Mouse (Mus musculus) monocyte, adult 2 months (primary cell): ENCODE measurements around the gene Klhl42.
A peak's percentile ranks its signal among the peaks of the same experiment; 100 is the strongest.

Source experiments
- DNase-seq, 2 experiments: peaks; one replicate each; pipeline ENCODE4 v3.0.0; 2022; ENCODE audit warnings: low spot score in 2 of 2, low read depth in 1 of 2

Gene Klhl42

GRCm38 (mm10) chr6:147086594-147087225 is 4.5 kb upstream of the Klhl42 start, which contains the start of gene Mansc4:
Gene Mansc4, minus strand, starts transcription at chr6:147087032.
- no peak for DNase-seq

GRCm38 (mm10) chr6:147087736-147088135 is 3.4 kb upstream of the Klhl42 start:
- no peak for DNase-seq

DNA sequence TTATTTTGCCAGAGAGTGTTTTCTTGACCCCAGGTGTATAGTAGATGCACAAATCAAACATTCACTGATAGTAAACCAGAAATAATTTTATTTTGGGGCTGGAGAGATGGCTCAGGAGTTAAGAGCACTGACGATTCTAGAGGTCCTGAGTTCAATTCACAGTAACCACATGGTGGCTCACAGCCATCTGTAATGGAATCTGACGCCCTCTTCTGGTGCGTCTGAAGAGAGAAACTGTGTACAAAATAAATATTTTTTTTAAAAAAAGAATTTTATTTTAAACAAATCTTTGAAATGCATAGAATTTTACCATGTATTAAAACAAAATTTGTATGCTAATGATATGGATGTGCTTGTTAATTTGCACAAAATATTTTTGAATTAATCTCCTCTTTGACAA is 2.7 kb upstream of the Klhl42 start:
- no peak for DNase-seq

GRCm38 (mm10) chr6:147090191-147090590 is 988 bp upstream of the Klhl42 start:
- DNase-seq, result no peak

DNA sequence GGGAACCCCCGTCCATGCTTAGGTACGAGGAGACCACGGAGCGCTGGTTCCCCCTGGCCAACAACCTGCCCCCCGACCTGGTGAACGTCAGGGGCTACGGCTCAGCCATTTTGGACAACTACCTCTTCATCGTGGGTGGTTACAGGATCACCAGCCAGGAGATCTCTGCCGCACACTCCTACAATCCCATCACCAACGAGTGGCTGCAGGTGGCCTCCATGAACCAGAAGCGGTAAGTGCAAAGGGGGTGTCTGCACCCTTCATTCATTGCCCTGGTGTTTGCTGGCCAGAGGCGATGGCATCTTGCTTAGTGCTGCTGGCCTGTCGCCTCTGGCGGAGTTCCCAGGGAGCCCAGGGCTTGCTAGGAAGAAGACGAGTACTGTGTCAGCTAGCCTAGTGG is 957 bp downstream of the Klhl42 start:
- DNase-seq, result no peak

- no peak for DNase-seq
These were observed 3.6 kb downstream of the Klhl42 start for GRCm38 (mm10) chr6:147094771-147095170.

- DNase-seq, result no peak
These were observed 4.9 kb downstream of the Klhl42 start for GRCm38 (mm10) chr6:147096109-147096508.

- no peak for DNase-seq
These were observed 5.8 kb downstream of the Klhl42 start for GRCm38 (mm10) chr6:147096934-147097333.

DNA sequence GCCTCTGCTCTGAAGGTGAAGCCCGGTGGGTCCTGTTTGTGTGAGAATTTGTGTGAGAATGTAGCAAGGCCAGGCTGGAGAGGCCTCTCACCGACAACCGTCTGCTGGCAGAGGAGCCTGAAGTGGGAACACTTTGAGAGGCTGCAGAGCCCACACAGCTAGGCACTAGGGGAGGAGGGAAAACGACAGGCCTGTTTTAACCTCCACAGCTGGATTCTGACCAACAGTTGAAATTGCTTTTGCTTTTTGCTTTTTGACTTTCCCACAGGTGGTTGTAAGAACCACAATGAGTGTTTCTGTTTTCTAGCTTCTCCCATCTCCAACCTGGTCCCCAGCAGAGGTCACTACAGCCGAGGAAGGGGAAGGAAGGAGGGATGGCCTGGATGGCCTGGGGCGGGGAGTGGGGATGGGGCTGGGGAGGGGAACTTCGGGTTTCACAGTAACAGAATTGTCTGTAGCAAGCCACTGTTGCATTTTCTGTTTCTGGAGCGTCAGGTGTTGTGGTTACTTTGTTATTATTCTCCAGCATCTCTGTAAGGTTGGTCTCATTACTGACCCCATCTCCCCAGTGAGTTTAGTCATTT is 6.3 kb downstream of the Klhl42 start:
- no peak for DNase-seq

DNA sequence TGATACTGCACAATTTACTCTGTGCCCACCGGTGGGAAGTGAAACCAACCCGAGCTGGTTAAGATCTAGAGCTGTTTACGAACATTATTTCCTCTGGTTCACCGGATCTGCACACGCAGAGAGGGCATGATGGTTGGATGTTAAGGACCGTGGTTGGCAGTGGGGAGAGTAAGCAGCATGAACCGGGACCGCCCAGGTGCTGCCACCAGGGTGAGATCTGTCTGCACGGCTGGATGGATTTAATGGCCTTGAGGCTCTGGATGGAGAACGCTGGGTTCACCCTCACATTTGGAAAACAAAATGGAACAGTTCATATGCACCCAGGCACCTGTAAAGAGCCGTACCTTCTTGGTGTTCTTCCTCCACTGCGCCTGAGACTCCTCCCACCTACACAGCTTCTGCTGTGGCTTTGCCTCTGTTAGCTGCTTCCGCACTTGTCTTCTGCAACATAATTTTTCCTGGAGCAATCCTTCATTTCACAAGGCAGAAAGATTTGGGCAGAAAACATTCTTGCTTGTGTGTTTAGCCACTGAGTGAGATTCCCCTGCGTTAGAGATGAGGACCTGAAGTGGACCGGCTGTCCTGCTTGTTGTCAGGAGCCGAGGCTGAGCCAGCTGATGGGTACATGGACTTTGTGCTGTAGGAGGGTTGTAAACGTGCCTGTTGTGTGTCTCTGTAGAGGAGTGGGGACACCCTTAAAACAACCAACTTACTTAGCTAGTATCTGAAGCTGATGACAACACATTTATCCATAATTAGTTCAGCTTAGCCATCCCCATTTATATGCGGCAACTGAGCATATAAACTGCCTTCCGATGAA is 8.5 kb downstream of the Klhl42 start:
- DNase-seq, result no peak

DNA sequence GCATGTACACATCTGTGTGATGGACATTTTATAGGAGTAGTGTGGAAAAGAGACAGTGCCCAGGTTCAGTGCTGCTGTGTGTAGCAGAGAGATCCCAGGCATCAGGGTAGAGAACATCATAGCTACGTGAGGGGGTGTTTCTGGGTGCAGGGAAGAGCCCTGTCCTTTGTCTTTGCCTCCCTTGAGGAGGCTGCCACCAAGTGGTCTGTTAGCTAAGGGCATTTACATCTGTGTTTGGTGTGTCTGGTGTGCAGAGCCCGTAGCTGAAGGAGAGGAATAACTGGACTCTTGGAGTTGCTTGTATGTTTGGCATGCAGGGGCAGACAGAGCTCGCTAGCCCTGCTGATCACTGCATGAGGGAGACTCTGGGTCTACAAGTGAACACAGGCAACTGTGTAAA is 11.1 kb downstream of the Klhl42 start:
- no peak for DNase-seq

- no peak for DNase-seq
These were observed 14.3 kb downstream of the Klhl42 start for GRCm38 (mm10) chr6:147105529-147105928.

DNA sequence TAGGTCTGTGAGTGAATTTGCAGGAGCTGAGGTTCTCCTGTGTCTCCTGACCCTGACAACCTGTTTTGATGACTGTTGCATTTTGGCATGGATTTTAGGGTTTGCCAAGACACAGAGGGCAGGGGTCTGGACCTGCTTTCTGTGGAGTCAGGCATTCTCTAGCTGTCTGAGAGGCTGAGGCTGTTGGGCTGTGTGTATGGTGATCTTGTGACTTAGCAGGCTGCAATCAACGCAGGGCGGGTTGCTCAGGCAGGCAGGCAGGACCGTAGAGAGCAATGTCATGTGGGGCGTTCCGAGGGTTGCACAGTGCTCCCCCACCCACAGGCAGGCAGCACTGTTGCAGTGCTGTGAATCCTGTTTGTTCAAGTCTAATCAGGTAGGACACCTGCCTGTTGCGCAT is 15.5 kb downstream of the Klhl42 start:
- no peak for DNase-seq

- no peak for DNase-seq
These were observed 18.1 kb downstream of the Klhl42 start for GRCm38 (mm10) chr6:147109283-147109682.

- DNase-seq, result peak in 1 of 2 experiments; percentile 40
These were observed 25.4 kb downstream of the Klhl42 start for GRCm38 (mm10) chr6:147116579-147116978.

GRCm38 (mm10) chr6:147117764-147118163 is 26.6 kb downstream of the Klhl42 start:
- no peak for DNase-seq

DNA sequence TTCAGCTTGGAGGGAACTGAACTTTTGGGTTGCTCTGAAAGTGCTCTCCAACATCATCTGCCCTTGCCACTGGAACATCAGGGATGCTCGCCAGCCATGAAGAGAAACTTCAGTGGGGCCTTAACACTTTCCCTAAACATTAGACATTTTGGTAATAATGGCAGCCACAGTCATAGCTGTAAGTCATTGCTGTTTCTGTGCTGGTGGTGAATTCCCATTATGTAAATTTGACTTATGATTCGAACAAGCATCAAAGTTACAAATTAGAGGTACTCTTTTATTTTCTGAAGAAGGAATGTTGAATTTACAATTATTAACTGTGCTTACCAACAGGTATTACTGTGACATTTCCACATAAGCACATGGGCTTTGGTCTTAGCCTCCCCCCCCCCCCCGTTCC is 27.0 kb downstream of the Klhl42 start:
- no peak for DNase-seq

DNA sequence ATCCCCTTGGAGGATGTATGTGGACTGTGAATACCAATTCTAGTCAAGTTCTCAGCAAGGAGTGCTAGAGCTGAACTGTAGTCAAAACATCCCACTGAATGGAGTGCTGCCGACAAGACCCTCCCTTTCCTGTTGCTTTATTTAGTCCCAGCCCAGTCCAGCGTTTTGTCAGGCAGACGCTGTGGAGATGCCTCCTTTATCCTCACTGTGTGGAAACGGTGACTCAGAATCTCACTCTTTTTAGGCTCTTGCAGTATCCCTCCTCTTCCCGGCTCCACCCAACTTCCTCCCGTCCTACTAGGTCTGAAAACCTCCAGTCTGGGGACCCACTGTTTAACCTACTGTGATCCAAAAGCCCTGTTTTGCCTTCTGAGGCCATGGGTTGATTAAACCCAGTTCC is 30.1 kb downstream of the Klhl42 start:
- no peak for DNase-seq

DNA sequence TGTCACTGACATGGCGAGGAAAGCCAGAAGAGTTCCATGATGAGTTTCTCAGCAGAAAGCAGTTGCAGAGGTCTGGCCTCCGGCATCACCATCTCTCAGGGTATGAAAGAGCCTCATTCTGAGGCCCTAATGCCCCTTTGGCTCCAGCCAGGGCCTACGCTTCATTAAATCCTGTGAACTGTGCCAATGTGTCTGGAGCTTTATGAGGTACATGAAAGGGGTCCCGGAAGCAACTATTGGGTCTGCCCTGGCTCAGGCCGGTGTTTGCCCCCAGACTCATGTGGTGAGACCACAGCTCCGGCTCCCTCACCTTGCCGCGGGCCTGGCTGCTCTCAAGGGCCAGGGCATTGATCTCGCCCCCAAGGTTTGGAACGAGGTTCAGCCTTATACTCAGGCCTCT is 36.1 kb downstream of the Klhl42 start:
- DNase-seq, result no peak

- DNase-seq, result no peak
These were observed 47.1 kb downstream of the Klhl42 start for GRCm38 (mm10) chr6:147138260-147138659.

DNA sequence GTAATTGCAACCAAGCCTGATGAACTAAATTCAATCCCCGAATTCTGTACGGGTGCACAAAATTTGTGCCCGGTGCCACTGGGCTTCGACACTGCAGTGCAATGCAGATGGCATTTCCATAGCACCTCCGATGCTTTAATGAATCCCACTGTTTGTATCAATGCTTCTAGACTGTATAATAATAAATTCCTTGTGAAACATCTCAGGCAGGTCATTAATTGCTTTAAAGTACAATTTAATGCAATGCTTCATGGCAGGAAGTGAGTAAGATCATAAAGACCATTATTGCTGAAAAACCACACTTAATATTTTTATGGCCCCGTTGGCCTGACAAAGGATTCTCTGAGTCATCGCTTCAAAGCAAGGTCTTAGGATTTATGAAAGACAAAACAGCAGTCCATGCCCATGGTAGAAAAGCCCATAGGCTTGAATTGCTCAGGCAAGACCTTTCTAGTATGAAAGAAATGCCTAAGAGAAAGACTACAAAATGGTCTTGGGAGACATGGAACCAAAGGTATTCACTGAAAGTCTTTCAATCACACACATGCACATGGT is 49.5 kb downstream of the Klhl42 start:
- no peak for DNase-seq

GRCm38 (mm10) chr6:147144664-147145063 is 53.5 kb downstream of the Klhl42 start:
- DNase-seq, result no peak
